Mouse (Mus musculus) forebrain, postnatal 0 days (tissue): ENCODE measurements around the gene Cit. TPM values are rescaled to one million over a fixed set of nuclear protein-coding genes. Genes with fewer than 3 reads are reported as not detected.

Experiments used
- ATAC-seq: fragments of 200-750 bp; cut with Nextera tagmentation; 2 replicates; pipeline ENCODE4 v1.8.0; 2017; ENCODE audit warnings: mild to moderate bottlenecking, moderate library complexity
- DNase-seq: peaks from one replicate; pipeline ENCODE4 v3.0.0-alpha.2; 2015
- H3K27ac ChIP-seq: fragments of 300-500 bp; sonication (generic); 2 replicates; pipeline ENCODE4 v1.5.1; 2014; ENCODE audit warnings: low read depth, mild to moderate bottlenecking, antibody characterized with exemption, low read length, moderate library complexity, mixed read lengths
- H3K27me3 ChIP-seq: fragments of 300-500 bp; sonication (generic); 2 replicates; pipeline ENCODE4 v1.6.1; 2014; ENCODE audit warnings: mild to moderate bottlenecking, low read length, mixed read lengths; ENCODE audit not compliant: insufficient read depth
- H3K36me3 ChIP-seq: fragments of 300-500 bp; sonication (generic); 2 replicates; pipeline ENCODE4 v1.6.1; 2014; ENCODE audit warnings: mild to moderate bottlenecking, moderate library complexity; ENCODE audit not compliant: insufficient read depth
- H3K4me1 ChIP-seq: fragments of 300-500 bp; sonication (generic); 2 replicates; pipeline ENCODE4 v1.6.1; 2014; ENCODE audit warnings: antibody characterized with exemption; ENCODE audit not compliant: insufficient read depth
- H3K4me2 ChIP-seq: fragments of 300-500 bp; sonication (generic); 2 replicates; pipeline ENCODE4 v1.6.1; 2014; ENCODE audit warnings: low read depth, mild to moderate bottlenecking, moderate library complexity
- H3K4me3 ChIP-seq: fragments of 300-500 bp; sonication (generic); 2 replicates; pipeline ENCODE4 v1.5.1; 2014; ENCODE audit warnings: low read depth, low read length, mixed read lengths
- H3K9ac ChIP-seq: fragments of 300-500 bp; sonication (generic); 2 replicates; pipeline ENCODE4 v1.6.1; 2014; ENCODE audit warnings: mild to moderate bottlenecking
- H3K9me3 ChIP-seq: fragments of 300-500 bp; sonication (generic); 2 replicates; pipeline ENCODE4 v1.6.1; 2016; ENCODE audit warnings: low read length
- CTCF ChIP-seq: sonication (generic); IDR thresholded peaks from 2 replicates; pipeline ENCODE4 v1.5.1; 2016; ENCODE audit warnings: antibody characterized with exemption, control low read depth, low read depth
- WGBS: fragments of 180-500 bp; shearing (Covaris S2); extraction: QIAGEN DNeasy Blood & Tissue Kit; methylation state at CpG from one replicate; pipeline ENCODE4 v1.1.7; 2014; 5-methylcytosine and 5-hydroxymethylcytosine counted together
- polyA plus RNA-seq: library from polyadenylated mRNA; unstranded; fragments of >200 nt; fragmentation: Nextera tagmentation; extraction: Ambion mirVana; gene quantifications from 2 replicates; pipeline ENCODE4 v1.2.1, GENCODE M21; 2015
- total RNA-seq: library from RNA; depleted of rRNA; stranded (reverse); fragments of >200 nt; gene quantifications from 2 replicates; pipeline ENCODE4 v1.2.3, GENCODE M21; 2014

The Cit gene
- total and polyA plus RNA-seq, 2 experiments from 2014 or later = 18.7 to 23.3 TPM

DNA sequence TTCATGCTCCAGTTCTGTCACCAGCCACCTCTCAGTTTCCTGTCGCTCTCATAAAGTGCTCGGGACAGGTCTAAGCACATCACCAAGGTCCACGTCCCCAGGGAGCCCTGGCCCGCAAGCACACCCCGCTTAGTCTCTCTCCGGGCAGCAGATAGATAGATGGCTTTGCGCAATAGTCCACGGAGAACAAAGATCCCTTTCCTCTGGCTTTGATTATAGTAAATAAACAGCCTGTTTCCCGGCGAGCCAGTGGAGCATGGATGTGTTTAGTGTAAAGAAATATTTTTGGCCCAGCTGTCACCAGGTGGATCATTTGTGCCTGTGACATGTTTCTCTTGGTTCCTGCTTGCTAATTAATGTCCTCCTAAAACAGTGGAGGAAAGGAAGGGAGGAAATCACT lies 132.2 kb downstream of the Cit start:
- Histone ChIP-seq H3K4me1 (no peaks in the 10 kb centered on the region), H3K9ac (no peak overlapping the region), H3K27ac (no peak overlapping the region), H3K36me3 (peaks cover 9% of the 10 kb centered on the region), H3K4me3 (no peak overlapping the region), H3K9me3 (no peaks in the 10 kb centered on the region), H3K27me3 (no peaks in the 10 kb centered on the region), H3K4me2 (no peak overlapping the region)
- no peak for ATAC-seq
- no peak for DNase-seq
- 80% methylated on average over 10 of the region's 10 CpGs for WGBS
- TF ChIP-seq CTCF = no peak

DNA sequence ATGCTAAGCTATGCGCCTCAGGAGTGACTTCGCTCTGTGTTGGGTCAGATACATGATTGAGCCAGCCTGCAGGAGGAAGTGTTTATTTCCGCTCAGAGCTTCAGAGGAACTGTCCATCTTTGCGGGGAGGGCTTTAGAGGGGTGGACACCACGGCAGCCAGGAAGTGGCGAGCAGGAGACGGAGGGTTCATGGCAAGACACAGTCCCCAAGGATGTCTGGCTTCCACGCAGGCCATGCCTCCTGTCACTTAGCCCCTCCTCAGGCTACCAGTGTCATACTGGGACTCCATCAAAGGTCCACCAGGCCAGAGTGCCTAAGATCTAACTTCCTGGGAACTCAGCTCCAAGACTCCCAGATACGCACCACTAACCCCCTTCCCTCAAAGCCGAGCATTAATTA lies 132.7 kb downstream of the Cit start:
- H3K27ac ChIP-seq = no peak overlapping the region
- peaks cover 9% of the 10 kb centered on the region for H3K36me3 ChIP-seq

GRCm38 (mm10) chr5:115978255-115978654 lies 133.2 kb downstream of the Cit start:
- 67% methylated on average over 5 of the region's 5 CpGs for WGBS
- H3K36me3 ChIP-seq = peaks cover 9% of the 10 kb centered on the region
- no peak overlapping the region for H3K9ac ChIP-seq
- DNase-seq (no peak), ATAC-seq (no peak; the same call in 1 of the 2 replicates)
- H3K4me1 ChIP-seq = no peaks in the 10 kb centered on the region
- H3K4me2 ChIP-seq = no peak overlapping the region
- no peaks in the 10 kb centered on the region for H3K27me3 ChIP-seq
- no peak for TF ChIP-seq CTCF
- no peaks in the 10 kb centered on the region for H3K9me3 ChIP-seq
- no peak overlapping the region for H3K4me3 ChIP-seq
- no peak overlapping the region for H3K27ac ChIP-seq

More for the DNA sequence above, 132.7 kb downstream of the Cit start:
- Histone ChIP-seq H3K9ac (no peak overlapping the region), H3K9me3 (no peaks in the 10 kb centered on the region), H3K4me2 (no peak overlapping the region), H3K27me3 (no peaks in the 10 kb centered on the region), H3K4me3 (no peak overlapping the region), H3K4me1 (no peaks in the 10 kb centered on the region)
- no peak for ATAC-seq
- no peak for DNase-seq
- WGBS = 90% methylated on average over 10 of the region's 10 CpGs
- no peak for TF ChIP-seq CTCF

GRCm38 (mm10) chr5:115979134-115979696 lies 134.1 kb downstream of the Cit start:
- H3K27me3 ChIP-seq = no peaks in the 10 kb centered on the region
- H3K36me3 ChIP-seq = peaks cover 5% of the 10 kb centered on the region; the same call in 1 of the 2 replicates
- 68% methylated on average over 16 of the region's 16 CpGs for WGBS
- H3K4me1 ChIP-seq = no peaks in the 10 kb centered on the region
- TF ChIP-seq CTCF = peak; percentile 58
- H3K9me3 ChIP-seq = no peaks in the 10 kb centered on the region
- H3K9ac ChIP-seq = no peak overlapping the region
- ATAC-seq = no peak
- no peak overlapping the region for H3K4me2 ChIP-seq
- H3K4me3 ChIP-seq = no peak overlapping the region
- DNase-seq = no peak
- no peak overlapping the region for H3K27ac ChIP-seq

DNA sequence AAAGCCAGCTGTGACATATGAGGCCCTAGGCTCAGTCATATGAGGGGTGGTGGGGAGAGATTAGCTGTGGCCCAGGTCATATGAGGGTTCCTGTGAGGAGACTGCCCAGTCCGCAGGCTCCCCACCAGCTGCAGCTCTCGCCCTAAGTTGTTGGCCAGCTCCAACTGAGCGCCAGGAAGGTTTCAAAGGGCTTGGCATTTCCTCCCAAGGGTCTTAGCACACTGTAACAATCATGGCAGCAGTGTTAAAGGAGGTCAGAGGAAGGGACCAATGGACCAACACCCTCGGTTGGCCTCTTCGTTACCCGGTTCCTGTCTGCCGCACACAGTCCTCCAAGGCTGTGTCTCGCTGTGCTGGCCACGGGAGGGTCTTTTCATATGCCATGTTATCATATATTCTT lies 135.5 kb downstream of the Cit start:
- no peak for ATAC-seq
- no peak overlapping the region for H3K27ac ChIP-seq
- H3K4me2 ChIP-seq = no peak overlapping the region
- no peaks in the 10 kb centered on the region for H3K9me3 ChIP-seq
- H3K4me3 ChIP-seq = no peak overlapping the region
- no peaks in the 10 kb centered on the region for H3K4me1 ChIP-seq
- no peak for TF ChIP-seq CTCF
- H3K27me3 ChIP-seq = no peaks in the 10 kb centered on the region
- DNase-seq = no peak
- H3K36me3 ChIP-seq = peaks cover 5% of the 10 kb centered on the region; the same call in 1 of the 2 replicates
- no peak overlapping the region for H3K9ac ChIP-seq
- 86% methylated on average over 9 of the region's 9 CpGs for WGBS

- Histone ChIP-seq H3K4me2 (no peak overlapping the region), H3K9ac (no peak overlapping the region), H3K9me3 (no peaks in the 10 kb centered on the region), H3K27me3 (no peaks in the 10 kb centered on the region), H3K36me3 (peaks cover 5% of the 10 kb centered on the region; the same call in 1 of the 2 replicates), H3K4me1 (no peaks in the 10 kb centered on the region), H3K27ac (no peak overlapping the region), H3K4me3 (no peak overlapping the region)
- WGBS = 65% methylated on average over 7 of the region's 7 CpGs
- no peak for TF ChIP-seq CTCF
- ATAC-seq = no peak
- no peak for DNase-seq
Measured at GRCm38 (mm10) chr5:115982671-115983373, 137.7 kb downstream of the Cit start.

DNA sequence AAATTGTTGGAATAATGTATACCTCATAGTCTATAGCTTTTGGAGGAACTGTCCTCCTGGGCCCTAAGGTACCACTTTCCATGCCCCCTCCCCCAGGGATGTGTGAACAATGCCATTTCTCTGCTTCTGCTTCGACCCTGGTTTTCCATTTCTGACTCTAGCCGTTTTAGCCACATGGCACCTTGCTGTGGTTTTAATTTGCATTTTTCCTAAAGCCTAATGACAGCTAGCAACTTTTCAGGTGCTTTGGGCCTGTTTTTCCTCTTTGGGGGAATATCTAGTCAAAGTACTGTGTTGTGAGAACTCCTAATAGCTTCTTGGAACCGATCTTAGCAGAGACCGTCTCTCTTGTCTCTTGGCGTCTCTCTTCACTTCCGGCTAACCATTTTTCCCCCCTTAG lies 139.3 kb downstream of the Cit start:
- Histone ChIP-seq H3K9me3 (no peaks in the 10 kb centered on the region), H3K36me3 (peaks cover 16% of the 10 kb centered on the region), H3K9ac (no peak overlapping the region), H3K4me3 (no peak overlapping the region), H3K4me2 (no peak overlapping the region), H3K27me3 (no peaks in the 10 kb centered on the region), H3K4me1 (no peaks in the 10 kb centered on the region), H3K27ac (no peak overlapping the region)
- TF ChIP-seq CTCF = no peak
- WGBS = 93% methylated on average over 6 of the region's 6 CpGs
- DNase-seq (no peak), ATAC-seq (no peak)
